Mouse (Mus musculus) lung, postnatal 10 days (tissue): Measurements from ENCODE around the gene Mlkl.
"Not testable (repeated sequence)": the region's sequence is repeated elsewhere in the genome, so short reads cannot be mapped to it uniquely, and the experiment has no call there.

Source experiments
- DNase-seq: peaks from one replicate; pipeline ENCODE4 v3.0.0; 2021

Gene Mlkl

DNA sequence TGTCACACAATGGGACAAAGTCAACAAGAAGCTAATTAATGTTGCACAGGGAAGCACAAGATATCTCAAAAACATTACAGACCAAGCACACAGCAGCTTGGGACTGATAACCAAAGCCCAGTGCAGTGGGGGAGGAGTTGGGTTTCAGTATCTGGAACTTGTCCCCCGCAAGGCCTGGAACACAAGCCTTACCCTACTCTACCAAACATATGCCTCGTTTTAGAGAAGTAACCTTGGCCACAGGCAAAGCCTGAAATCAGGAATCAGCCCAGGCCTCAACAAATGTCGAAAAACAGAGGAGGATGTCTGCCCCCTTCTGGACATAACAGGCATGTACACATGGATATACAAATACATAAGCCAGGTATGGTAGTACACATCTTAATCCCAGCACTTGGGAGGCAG, 25.2 kb downstream of the Mlkl start:
- DNase-seq, result no peak

DNA sequence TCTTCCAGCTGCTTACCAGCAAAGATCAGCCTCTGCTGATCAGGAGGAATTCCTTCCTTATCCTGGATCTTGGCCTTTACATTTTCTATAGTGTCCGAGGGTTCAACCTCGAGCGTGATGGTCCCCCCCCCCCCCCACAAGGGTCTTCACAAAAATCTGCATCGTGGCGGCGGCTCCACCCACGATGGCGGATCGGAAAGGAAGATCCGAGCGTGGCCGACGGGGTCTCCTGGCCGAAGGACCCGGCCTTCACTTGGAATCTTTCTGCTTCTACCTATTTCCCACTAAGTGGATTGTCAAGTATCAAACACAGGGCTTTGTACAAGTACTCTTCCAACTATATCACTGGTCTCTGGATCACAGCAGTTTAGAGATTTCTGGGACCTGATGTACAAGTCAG, 28.0 kb downstream of the Mlkl start:
- DNase-seq, result not testable (repeated sequence)

DNA sequence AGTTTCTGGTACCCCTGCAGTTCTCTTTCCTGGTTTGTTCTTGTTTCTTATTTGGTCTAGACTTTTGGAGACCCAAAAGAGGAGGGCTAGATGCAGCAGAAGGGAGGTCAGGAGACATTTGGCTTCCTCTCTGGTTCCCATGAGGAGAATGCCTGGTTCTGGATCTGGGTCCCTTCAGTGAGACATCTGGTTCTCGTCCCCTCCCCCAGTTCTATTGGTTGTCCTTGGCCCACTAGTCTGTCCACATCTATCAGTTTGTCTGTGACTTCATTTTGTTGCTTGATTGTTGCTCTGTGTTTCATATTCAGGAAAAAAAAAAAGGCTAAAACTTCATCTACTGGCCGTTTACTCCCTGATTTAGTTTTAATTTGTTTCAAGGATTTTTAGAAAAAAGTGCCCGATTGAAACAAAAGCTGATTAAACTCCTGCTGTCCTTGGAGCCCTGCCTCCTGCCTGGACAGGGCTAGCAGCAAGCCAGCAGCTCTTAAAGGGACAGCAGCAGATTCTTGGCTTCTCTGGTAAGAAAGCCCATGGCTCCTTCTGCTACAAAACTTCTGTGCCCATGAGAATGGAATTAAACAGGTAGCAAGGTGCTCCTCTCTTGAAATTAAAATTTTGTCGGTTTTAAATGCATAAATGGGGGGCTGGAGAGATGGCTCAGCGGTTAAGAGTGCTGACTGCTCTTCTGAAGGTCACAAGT, 32.8 kb downstream of the Mlkl start:
- peak; percentile 11 for DNase-seq

DNA sequence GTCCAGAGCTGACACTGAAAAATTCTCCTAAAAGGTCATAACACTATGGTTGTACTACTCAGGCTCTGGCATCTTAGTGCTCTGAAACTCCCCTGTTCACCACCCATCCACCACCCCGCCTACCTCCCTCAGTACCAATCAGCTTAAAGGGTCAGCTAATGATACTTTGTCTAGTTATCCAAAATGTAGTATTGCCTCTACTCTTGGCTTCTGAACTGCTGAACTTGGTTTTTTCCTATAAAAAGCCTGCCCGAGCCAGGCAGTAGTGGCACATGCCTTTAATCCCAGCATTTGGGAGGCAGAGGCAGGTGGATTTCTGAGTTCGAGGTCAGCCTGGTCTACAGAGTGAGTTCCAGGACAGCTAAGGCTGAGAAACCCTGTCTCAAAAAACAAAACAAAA, 33.6 kb downstream of the Mlkl start:
- DNase-seq, result no peak

DNA sequence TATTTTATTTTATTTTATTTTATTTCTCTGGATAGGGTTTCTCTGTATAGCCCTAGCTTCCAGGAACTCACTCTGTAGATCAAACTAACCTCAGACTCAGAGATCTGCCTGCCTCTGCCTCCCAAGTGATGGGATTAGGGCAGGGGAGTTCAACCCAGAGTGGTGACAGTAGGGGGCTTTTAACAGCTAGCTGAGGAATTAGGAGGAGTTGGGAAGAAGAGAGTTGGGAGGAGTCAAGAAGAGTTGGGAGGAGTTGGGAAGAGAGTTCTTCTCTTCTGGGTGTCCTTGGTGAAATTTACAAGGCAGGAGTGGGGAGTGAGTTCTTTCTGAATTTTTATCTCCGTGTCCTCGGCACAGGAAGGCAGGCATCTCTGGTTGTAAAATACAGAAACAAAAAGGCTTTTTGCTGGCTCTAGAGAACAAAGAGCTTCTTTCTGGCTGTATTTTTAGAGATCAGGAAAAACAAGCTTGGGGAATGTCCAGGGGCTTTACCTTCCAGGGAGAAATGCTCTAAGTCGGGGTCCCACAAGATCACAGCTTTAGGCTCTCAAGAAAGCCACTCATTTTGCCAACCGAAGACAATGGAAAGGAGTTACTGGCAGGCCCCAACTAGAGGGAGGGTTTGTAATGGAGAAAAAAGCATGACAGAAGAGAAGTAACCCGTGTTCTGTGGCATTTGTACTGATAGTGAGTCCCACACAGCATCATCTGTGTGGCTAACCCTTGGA, 34.7 kb downstream of the Mlkl start:
- not testable (repeated sequence) for DNase-seq

DNA sequence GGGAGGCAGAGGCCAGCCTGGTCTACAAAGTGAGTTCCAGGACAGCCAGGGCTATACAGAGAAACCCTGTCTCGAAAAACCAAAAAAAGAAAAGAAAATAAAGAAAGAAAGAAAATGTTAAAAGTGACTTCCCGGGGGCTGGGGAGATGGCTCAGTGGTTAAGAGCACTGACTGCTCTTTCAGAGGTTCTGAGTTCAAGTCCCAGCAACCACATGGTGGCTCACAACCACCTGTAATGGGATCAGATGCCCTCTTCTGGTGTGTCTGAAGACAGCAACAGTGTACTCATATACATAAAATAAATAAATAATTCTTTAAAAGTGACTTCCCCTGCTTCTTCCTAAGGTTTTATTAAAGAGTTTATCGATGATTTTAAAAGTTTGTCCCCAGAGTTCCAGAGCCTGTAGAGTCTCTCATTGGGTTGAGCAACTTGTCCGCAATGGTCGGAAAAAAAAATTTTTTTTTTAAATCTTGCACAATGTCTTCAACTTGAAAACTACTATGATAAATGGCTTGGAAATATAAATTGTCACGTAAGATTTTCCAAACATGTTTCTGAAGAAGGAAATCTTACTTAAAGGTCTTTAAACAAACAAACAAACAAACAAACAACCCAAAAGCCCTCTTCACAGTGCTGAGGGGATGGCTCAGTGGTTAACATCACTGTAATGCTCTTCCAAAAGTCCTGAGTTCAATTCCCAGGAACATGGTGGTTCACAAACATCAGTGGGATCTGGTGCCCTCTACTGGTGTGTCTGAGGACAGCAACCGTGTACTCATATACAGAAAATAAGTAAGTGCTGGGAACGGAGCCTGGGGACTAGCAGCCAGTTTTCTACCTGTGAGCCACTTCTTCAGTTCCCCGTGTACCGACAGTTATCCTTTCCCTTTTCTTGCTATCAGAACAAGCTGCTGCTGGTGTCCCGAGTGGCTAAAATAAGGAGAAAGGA, 37.1 kb downstream of the Mlkl start:
- no peak for DNase-seq

DNA sequence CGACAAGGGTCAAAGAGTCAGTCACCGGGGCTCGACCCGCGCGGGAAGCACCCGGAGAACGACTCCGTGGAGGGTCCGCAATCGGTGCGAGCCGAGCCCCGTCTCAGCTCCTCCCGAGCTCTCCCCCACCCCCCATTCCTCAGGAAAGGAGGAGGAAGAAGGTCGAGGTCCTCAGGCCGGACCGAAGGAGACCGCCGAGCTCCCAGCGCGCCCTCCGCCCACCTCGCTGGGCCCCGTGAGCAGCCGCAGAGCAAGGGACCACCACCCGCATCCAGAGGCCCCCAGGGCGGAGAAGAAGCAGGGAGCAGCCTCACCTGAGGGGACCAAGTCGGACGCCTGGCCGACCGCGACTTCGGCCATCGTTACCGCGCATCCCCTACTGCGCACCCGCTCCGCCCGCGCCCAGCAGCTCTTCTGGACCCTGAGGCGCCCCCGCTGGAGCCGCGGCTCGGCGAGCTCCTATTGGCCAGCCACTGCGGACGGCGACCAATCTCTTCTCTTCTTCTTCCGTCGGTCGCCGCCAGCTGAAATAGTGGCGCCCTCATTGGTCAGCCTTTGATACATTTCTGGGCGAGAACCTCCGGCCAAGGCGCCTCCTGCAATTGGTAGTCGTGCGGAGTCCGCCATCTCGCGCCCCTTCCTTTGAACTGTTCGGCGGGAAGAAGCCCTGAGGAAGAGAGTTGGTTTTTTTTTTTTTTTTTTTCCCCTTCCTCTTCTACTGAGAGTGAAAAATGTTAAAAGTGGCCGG, 38.0 kb downstream of the Mlkl start, which contains the start of gene Rfwd3:
Rfwd3 (minus strand) TSS at position 402 of the 748 bp plus-strand sequence.
- peak; percentile 98 for DNase-seq

DNA sequence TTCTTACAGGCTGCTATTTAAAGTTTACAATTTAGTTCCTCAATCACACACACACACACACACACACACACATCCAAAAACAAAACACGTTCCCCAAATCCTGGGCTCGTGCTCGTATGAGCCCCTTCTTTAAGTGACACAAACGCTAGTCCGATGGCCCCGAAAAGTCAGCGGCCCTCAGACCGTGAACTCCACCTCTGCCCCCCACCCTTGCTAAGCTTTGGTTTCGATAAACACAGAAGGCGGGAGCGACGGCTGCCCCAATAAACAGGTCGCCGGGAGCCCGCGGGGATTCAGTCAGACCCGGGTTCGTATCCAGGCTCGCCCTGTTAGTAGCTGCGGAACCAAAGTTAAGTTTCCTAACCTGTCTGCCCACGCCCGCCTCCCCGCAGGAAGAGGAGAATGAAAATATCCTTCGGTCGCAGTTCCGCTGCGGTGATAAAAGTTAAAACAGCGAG, 38.6 kb downstream of the Mlkl start:
- peak; percentile 67 for DNase-seq

DNA sequence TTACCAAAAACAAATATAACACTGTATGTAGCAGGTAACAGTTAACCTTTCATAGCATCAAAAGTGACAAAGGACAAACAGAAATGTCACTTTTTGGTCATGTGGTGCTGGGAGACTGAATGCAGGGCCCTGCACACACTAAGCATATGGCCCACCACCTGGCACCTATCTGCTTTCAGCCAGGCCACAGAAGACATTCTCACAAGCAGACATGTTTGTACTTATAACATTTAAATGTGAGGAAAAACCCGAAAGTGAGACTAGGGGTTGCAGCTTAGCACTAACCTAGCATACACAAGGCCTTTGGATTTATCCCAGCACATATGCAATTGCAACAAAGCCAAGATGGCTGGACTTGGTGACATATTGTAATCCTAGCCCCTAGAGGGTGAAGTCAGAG, 40.0 kb downstream of the Mlkl start:
- DNase-seq, result no peak

DNA sequence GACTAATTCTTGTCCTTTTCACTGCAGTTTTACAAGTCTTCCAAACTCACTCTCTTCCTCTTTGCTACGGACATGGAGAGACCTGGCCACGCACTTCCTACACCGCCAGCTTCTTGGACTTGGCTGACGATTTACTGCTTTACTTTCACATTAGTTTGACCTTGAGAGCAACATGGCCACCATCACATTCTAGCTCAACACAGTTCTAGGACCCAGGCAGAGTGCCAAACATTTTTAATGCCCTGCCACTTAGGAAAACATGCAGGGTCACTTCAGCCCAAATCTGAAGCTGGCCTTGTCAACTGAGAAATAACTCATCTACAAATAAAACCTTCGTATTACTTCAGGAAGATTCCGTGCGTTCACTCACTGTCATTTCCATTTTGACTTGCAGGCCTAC, 46.2 kb downstream of the Mlkl start:
- DNase-seq, result no peak

DNA sequence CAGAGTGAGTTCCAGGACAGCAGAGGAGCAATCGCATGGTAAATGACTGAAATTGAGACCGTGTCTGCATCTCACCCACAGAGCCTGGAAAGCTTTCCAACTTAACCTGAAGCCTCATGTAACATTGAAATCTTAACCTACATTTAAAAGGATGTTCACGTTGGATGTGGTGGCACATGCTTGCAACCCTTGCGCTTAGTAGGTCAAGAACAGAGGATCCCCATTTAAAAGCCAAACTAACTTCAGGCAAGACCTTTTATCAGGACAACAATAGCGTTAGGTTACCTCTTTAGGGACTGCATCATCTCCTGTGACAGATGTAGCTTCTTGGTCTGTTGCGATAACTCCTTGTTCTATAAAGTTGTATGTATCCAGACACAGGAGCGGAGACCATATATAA, 47.4 kb downstream of the Mlkl start:
- DNase-seq, result no peak

DNA sequence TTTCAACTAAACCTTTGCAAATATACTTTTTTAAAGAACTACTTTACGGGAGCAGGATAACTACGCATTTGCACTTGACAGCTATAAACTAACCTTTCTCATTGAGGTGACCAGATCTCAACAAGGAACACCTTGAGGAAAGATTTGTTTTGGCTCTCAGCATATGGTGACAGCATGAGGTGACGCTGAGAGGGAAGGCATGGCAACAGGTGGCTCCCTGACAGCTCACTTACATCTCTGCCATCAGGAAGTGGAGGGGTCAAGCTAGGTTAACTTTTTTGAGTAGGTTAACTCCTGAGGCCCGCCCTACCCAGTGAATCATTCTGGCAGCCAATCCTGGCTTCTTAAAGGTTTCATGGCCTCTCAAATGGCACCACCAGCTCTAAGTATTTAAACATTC, 52.4 kb downstream of the Mlkl start:
- DNase-seq, result no peak

DNA sequence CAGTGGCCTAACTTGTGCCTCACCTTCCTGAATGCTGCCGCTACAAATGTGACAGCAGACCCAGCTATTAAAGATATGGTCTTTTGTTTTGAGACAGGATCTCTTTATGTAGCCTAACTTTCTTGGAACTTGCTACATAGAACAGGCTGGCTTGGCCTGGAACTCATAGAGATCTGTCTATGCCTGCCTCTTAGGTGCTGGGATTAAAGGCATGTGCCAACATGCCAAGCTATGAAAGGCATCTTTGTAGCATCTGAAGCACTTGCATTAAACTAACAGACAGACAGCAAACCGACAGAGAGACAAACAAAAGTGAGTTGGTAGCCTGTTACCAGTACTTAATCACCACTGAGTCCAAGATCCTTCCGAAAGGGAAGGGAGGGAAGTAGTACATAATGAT, 55.9 kb downstream of the Mlkl start:
- DNase-seq, result no peak

DNA sequence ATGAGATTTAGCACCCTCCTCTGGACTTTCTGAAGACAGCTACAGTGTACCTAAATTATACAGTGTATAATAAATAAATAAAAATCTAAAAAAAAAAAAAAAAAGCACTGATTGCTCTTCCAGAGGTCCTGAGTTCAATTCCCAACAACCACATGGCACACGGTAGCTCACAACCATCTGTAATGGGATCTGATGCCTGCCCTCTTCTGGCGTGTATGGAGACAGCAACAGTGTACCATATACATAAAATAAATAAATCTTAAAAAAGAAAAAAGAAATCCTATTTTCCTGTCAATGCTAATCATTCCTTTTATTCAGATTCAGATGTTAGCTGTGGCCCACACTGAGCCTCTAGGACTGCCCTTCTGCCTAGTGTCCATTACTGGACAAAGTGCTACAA, 69.7 kb downstream of the Mlkl start:
- no peak for DNase-seq

DNA sequence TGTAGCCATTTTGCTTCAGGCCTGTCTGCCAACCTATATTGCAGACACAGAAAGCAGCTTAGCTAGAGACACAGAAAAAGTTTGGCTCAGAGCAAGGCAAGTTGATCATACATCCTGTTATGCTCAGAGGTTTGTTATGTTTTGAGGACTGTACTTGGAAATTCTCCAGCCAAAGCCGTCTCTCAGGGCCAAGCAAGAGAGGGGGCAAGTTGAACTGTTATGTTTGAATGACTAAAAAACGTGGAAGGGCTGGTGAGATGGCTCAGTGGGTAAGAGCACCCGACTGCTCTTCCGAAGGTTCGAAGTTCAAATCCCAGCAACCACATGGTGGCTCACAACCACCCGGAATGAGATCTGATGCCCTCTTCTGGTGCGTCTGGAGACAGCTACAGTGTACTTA, 71.8 kb downstream of the Mlkl start:
- DNase-seq, result peak; percentile 46

DNA sequence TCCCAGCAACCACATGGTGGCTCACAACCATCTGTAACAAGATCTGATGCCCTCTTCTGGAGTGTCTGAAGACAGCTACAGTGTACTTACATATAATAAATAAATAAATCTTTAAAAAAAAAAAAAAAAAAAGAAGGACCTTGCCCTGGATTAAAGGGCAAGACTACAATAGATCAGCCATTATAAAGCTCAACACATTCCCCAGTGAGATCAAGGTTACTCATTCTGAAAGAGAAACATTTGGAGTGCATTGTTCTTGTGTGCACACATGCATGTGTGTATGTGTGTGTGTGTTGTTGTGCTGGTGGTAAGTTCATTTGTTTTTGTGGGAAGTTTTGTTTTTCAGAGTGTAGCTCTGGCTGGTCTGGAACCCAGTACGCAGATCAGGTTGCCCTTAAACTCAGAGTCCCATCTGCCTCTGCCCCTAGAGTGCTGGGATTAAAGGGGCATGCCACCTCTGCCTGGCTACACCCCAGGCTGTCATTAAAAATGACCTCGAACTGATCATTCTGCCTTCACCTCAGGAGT, 73.2 kb downstream of the Mlkl start:
- DNase-seq, result no peak

DNA sequence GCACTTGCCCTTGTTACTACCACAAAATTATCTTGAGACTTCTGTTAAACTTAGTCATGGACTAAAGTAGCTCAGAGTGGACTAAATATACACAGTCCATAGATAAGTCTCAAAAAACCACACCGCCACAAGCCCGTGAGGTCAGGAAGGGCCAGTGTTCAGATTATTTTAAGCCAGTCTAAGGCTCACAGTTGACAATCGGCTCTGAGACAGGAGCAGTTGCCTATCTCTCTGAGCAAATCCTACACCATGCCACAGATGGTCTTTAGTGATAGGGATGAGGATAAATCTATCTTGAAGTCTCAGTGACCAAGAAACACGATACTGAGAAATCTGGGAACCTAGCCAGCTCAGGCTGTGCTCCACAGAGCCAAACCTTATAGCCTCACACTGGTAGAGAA, 76.0 kb downstream of the Mlkl start:
- no peak for DNase-seq
